Mouse (Mus musculus): ENCODE results near the gene Kcna7.
"Not testable (repeated sequence)": the region's sequence is repeated elsewhere in the genome, so short reads cannot be mapped to it uniquely, and the experiment has no call there.

The Kcna7 gene

DNA sequence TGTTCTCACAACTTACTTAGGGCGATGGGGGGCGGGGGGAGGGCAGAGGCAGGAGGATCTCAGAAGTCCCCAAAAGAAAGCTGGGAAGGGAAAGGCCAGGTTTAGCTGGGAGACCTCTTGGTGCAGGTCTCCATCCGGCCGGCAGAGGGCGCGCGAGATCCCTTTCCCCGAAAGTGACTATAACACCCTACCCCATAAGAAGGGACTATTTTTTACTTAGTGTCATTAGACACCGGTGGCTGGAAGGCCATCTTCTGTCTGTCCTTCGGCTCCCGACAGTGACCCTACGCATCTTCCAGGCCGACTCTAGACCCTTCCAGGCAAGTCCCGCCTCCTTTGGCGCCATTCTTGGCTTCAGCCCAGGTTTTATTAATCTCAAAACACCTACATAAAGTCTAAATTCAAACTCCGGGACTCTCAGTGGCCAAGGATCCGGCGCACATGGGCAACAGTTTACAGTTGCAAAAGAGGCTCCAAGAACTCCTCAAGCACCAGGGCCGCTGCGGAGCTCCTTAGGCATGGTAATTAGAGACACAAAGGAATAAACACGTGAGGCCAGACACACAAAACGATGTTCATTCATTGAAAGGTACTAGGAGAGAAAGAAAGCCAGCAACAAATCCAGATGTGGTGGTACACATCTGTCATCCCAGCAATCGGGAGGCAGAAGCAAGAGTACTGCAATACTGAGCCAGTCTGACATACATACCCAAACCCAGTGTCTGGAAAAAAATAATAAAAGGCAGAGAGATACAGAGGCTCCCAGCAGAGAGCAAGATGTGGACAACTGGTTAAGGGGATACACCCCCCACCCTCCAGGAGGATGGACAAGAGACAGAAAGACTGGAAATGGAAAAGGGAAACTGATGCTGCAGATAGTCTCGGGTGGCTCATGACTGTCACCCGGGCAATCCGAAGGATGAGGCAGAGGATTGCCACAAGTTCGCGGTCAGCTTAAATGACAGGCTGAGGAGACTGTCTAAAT lies at the start of gene Kcna7:
Gene Kcna7, plus strand, starts transcription at position 563 of the 985 bp plus-strand sequence.
- DNase-seq, result peak; percentile 86

GRCm38 (mm10) chr7:45356087-45356486 lies 49.4 kb upstream of the Kcna7 start:
- no peak for DNase-seq

DNA sequence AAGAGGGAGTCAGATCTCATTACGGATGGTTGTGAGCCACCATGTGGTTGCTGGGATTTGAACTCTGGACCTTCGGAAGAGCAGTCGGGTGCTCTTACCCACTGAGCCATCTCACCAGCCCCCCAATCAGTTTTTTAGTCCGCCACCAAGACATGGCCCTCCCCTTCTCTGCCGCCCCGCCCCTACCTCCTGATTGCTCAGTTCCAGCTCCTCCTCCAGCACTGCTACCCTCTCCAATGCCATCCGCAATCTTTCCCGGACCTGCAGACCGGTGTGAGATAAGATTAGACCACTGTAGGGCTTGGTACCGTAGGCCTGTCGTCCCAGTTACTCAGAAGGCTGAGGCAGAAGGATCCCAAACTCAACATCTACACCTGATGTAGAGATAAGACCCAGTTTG lies 46.4 kb upstream of the Kcna7 start:
- DNase-seq, result not testable (repeated sequence)

DNA sequence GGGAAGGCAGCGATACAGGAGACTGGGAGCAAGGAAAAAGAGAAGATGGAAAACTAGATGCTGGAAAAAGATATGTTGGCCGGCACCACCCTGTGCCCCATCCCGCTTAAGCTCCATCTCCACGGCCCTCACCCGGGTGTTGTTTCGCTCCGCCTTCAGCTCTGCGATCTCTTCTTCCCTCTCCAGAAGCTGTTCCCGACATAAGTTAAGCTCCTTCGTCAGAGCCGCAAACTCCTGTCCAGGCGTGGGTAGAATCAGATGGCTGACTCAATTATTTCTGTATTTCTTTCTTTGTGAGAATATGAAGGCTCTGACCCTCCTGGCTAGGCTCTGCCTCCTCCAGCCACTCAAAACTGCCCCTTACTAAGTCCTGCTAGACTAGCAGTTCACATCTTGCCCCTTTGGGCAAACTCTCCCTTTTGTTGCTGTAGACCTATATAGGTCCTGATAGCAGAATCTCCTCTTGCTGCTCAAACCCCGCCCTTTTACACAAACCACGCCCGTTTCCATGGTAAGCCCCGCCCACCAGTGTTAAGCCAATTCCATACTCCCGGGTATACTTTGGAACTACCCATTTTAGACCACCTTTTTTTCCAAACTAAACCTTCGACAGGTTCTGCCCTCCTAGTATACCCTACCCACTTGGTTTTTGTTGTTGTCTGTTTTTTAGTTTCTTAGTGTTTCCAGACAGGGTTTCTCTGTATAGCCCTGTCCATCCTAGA lies 44.9 kb upstream of the Kcna7 start:
- DNase-seq, result no peak

DNA sequence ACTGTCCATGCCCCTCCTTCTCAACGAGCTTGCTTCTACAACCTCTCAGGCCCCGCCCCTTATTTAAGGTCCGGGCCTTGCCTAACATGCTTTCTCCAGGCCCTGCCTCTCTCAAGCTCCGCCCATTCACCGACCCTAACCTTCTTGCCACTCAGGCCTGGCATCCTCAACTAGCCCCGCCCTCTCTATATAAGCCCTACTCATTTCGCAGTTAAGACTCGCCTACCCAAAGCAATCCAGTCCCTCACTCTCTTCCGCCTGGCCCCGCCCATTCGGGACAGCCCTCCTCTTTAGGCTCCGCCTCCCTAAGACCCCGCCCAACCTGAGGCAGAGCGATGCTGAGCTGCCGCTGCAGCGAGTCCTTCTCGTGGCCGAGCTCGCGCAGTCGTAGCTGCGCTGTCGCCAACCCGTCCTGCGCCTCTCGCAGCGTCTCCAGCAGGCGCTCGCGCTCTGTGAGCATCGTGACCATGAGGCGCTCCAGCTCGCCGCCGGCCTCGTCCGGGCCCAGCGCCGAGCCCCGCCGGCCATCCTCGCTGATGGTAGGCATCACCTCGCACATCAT lies 44.1 kb upstream of the Kcna7 start:
- peak; percentile 85 for DNase-seq

DNA sequence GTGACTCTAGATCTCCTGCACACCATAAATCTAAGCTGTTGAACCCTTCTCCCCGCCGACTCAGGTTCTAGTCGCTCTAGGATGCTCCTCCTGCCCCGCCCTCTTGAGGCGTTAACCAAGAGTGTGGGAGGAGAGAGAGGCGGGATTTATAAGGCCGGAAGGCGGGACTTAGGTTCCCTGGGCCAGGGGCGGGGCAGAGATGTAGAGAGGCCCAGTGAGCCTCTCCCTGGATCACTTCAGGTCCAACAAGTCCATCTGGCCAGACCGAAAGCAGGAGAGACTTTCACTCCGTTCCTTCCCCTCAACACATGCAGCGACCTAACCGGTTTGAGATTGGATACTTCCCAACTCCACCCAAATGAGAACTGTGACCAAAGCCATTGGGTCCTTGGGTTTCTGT lies 42.7 kb upstream of the Kcna7 start:
- DNase-seq, result peak; percentile 74

- DNase-seq, result no peak
Measured at GRCm38 (mm10) chr7:45363983-45364382, 41.5 kb upstream of the Kcna7 start.

DNA sequence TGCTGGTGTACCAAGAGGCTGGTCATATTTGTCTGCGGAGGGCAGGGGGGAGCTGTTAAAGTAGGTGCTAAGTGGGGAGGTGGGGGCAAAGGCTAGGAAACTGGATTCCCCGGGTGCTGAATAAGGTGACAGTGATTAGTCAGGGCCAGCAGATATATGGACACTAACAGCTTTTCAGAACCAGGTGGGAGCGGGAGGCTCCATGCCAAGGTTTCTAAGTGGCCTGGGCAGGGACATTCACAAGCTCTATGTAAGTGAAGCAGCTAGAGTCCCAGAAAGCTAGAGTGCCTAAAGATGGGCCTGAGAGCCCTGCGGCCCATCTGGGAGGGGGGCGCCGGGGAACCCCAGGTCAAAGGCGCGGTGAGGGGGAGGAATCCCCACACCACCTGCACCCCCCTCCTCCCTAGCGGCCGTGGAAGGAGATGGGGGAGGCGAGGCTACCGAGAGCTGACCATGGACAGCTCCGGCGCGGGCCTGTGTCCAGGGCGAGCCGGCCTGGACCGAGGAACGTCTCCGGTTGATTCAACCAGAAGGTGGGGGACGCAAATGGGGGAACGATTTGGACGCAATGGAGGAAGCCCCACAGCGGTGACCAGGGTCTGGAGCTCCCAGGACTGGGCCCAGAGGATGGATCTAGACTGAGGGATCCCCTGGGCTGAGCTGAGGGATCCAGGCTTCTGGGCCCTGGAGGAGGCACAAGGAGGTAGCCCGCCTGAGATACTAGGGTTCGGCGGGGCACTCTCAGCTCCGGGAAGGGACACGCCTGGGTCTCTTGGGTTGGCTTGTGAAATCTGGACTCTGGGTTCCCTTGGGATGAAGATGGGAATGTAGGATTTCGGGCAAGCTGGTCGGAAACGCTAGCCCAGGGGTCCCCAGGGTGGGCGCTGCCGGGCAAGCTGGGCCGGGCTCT lies 39.5 kb upstream of the Kcna7 start:
- no peak for DNase-seq

DNA sequence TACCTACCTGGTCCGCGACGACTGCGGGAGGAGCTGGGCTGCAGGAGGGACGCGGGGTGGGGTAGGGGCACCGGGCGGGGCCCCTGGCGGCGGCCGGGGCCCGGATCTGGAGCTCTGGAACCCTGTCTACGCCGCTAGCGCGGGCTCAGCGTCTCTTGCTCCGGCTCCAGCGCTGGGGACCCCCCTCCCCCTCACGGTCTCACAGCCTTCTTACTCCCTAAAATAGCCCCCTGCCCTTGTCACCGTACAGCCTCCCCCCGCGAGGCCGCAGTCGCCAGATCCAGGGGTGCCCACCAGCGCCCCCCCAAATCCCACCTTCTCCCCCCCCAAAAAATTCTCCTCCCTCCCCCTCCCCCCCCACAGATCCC lies 38.8 kb upstream of the Kcna7 start, which contains the start of gene Ppfia3:
Gene Ppfia3, minus strand, starts transcription at position 368 of the 368 bp plus-strand sequence.
- DNase-seq, result no peak

- peak; percentile 99 for DNase-seq
Measured at GRCm38 (mm10) chr7:45367020-45367880, 38.2 kb upstream of the Kcna7 start.

DNA sequence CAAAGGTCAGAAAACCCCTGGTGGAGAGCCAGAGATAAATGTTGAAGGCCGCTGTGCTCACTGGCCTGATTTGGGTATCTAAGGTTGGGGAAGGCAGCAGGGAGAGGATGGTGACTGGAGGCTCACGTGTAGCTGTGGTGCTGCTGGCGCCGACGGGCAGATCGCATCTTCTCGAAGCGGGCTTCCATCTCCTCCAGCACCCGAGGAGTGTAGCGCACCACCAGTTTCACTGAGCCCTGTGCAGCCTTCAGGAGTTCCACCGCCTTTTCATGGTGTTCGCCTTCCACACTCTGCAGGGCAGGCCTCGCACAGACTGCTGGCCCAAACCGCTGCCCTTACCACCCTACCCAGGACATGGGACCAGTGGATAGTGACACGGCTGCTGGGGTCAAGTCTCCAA lies 37.3 kb upstream of the Kcna7 start:
- no peak for DNase-seq

DNA sequence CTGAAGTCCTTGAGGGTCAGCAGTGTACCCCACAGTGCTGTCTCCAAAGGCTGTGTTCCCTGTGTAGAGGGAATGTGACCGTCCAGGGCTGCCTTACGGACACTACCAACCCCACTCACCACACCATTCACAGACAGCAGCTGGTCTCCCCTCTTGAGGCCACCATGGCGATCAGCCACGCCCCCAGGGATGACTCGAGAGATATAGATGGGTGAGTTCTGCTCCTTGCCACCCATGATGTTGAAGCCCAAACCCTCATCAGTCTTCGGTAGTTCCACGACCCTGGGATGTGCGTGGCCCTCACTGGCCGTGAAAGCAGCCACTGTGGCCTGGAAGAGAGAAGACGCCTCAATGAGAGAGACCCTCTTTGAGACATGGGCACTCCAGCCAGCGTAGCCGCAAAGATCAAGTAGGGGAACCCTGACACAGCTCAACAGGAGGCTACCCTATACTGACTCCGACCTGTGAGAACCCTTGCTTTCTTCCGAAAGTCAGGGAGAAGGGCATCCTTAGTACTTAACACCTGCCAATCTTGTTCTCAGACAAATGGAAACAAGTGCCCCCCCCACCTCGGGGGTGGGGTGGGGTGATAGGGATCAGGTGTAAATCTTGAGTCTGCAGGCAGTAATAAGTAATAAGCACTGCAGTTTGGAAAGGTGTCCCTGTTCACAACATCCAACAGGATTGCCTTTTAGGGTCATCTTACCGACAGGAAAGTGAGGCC lies 36.3 kb upstream of the Kcna7 start:
- no peak for DNase-seq

GRCm38 (mm10) chr7:45369836-45370474 lies 35.5 kb upstream of the Kcna7 start:
- DNase-seq, result no peak

DNA sequence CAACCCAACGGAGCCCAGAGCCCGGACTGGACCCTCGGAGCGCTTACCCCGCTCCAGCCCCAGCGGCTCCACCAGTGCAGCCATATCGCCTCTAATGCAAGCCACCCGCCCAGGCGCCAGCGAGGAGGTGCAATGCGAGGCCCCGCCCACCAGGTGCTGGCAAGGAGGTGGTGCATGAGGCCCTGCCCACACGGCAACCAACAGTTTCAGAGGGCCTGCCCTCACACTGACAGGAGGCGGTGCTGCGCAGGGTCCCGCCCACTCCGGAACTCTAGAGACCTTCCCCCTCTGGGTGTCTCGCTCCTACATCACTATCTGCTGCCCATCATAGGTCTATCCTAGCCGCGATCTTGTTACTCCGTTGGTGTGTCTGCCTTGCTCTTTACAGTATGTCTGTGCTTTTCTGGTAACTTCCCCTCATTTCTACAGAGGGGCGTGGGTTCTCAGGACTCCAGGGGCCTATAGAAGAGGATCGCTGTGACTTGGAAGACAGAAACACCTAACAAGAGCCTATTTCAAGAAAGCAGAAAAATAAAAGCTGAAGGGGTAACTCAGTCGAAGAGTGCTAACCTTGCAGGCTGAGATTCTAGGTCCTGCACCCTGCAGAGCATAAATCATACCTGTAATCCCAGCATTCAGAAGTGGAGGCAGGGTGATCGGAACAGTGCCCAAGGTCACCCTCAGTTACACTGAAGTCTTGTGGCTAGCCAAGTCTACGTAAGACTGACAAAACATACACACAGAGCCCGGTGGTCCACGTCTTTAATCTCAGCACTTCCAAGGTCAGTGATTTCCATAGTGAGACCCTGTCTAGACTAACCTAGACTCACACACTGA lies 34.8 kb upstream of the Kcna7 start, which contains the start of gene Lin7b:
Gene Lin7b, minus strand, starts transcription at position 109 of the 837 bp plus-strand sequence.
- peak; percentile 97 for DNase-seq

DNA sequence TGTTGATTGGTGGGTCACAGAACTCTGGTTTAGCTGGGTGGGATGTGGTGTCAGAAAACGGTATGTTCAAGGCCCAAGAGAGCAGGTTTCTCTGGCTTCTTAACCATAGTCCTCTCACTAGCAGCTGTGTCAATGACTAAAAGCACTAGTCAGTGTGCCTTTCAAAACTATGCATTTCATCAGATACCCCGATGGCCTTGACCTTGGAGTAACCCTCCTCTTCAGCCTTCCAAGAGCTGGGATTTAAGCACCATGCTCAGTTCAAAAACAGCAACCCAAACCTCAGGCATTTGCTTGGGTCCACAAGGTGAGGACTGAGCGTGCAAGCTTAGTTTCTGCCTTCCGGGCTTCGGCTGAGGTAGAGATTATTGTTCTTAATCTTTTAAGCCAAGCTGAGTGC lies 33.1 kb upstream of the Kcna7 start:
- no peak for DNase-seq

DNA sequence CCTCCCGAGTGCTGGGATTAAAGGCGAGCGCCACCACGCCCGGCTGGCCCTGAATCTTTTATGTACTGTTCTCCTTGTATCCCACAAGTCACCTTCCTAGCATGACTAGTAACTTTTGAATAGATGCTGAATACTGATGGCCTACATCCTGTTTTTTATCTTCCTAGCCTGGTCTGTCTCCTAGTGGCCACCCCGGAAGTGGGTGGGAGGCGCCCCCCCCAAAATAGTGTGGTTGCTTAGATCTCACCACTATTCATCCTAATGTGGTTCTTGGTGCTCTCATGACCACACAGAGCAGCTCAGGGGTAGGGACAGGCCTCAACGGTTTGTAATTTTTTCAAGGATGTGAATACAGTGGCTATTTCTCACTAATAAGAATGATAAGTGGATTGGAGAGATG lies 30.8 kb upstream of the Kcna7 start:
- DNase-seq, result no peak

GRCm38 (mm10) chr7:45376057-45376456 lies 29.4 kb upstream of the Kcna7 start:
- DNase-seq, result no peak

DNA sequence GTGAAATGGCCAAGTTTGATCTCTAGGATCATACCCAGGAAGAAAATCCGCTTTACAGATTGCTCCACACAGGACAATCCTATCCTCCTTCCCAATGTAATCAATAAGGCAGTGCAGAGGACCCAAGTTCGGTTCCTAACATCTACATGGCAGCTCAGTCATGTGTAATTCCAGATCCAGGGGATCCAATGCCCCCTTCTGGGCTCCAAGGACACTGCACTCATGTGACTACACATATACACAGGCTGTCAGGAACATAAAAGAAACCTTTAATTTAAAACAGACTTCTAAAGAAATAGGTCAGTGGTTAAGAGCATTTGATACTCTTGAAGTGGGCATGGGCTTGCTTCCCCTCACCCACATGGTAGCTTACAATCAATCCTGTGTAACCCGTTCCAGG lies 19.4 kb upstream of the Kcna7 start:
- DNase-seq, result no peak

DNA sequence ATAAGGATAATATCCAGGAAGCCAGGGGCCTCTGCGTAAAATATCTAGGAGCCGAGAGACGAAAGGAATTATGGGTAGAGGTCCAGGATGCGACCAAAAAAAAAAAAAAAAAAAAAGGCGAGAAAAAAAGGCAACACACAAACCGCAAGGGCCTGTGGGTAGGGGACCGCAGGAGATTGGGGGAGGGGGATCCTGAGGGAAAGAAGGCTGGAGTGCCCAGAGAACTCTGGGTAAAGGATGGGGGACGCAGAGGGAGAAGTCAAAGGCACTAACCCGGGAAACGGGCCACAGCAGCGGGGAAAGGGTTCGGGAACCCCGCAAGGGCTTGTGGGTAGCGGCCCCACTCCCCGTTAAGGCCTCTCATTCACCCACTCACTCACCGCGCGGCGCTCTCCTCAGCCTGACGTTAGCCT lies 10.3 kb upstream of the Kcna7 start:
- DNase-seq, result no peak

Data from thymus, postnatal 4 days (tissue).